Mouse (Mus musculus) layer of hippocampus, adult 9-11 months (tissue): Measurements from ENCODE around the gene Pdf.
A peak's percentile ranks its signal among the peaks of the same experiment; 100 is the strongest.

ENCODE experiments used
- DNase-seq: peaks from one replicate; pipeline ENCODE4 v3.0.0; 2022

Pdf gene

DNA sequence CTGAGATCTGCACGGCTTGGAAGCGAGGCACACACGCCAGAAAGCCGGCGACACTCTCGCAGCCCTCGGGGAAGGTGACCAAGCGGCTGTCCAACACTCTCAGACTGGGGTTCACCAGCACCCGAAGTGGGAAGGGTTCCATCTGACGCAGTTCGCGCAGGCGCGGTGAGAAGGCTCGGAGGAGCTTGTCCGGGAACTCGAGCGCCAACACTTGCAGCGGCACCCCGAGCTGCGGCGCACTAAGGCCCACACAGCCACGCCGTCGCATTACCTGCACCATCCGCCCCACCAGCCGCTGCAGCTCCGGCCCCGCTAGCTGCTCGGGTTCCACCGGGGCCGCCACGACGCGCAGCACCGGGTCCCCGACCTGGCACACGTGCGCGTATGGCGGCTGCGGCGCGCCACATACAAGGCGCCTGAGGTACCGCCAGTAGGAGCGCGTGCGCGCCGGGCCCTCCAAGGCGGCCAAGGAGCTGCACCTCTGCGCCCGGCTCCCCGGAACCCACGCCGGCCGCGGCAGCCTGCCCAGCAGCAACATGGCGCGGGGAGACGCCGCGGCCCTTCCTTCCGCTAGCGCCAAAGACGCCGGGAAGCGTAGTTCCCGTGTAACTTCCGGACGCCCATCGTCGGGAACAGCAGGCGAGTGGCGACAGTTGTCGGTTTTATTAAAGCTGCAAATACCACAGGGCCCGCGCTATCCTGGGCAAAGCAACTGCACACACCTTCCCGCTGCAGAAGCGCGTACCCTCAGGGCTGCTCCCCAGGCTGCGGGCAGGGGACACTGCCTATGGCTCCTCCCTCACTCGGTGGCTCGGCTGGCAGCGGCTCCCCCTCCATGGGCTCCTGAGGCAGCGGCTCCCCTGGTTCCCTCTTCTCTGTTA lies at the start of gene Pdf:
Gene Pdf (minus strand): TSS at position 554 of the 881 bp plus-strand sequence.
- peak; percentile 85 for DNase-seq

DNA sequence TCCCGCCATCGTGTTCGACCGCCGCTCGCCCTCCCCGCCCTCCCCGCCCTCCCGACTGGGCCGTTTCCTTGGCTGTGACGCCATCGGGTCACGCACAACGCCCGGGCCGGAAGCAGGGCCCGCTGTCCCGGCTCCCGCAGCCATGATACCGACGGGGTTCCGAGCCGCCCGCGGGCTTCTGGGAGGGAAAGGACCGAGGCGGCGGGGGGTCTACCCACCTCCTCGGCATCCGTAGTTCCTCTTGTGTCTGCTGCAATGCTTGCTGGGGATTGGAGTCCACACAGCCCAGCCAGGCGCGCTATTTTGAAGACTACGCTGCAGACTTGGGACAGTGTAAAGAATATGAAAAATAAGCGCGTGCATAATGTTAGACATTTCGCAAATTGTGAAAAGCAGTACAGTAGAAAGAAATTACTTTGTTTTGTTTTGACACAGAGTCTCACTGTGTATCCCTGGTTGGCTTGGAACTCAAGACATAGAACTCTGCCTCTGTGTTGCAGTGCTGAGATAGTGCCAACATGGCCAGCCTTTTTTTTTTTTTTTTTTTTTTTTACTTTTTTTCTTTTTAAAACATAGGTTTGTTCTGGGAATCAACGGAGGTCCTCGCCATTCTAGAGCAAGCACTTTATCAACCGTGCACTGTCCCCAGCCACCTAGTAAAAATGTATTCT lies 48.1 kb upstream of the Pdf start, which contains the start of gene Terf2:
Gene Terf2 (minus strand): TSS at position 182 of the 671 bp plus-strand sequence.
- DNase-seq = peak; percentile 96

DNA sequence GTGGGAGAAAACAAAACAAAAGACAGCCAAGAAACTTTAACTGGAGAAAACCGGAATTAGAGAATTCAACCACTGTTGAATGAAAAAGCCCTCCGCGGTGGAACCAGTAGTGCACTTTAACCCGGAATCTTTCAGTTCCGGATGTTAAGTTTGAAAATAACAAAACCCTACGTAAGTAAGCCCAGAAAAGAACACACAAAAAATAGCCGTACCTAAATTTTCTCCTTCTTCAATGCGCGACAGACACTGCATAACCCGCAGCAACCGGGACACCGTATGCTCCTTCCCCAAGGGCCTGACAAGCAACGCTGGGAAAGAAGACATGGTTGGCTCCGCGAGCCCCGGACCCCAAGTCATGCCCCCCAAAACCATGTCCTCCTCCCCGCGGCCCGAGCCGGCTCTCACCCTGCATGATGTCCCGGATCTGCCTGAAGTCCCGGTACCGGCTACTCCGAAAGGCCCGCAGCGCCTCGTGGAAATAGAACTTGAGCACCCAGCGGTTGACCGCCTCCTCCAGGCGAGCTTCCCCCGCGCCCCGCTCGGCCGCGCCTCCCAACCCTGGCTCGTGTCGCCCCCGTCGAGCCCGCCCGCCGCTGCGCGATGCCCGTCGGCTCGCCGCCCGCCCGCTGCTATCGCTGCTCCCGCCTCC lies 47.4 kb upstream of the Pdf start:
- no peak for DNase-seq

DNA sequence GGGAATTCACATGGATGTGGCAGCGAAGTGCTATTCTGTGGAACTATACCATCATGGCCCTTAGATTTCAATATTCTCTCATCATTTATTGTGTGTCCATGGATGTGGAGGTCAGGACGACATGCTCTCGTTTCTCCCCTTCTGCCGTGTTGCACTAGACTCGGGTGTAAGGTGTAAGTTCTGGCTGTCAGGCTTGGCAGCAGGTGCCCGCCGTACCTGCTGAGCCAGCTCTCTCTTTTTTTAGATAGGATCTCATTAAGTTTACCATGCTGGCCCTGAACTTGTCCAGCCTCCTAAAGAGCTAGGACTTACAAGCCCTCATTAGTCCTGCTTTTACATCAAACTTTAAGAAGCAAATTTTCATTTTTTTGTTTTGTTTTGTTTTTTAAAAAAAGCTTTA lies 42.1 kb upstream of the Pdf start:
- DNase-seq = no peak

DNA sequence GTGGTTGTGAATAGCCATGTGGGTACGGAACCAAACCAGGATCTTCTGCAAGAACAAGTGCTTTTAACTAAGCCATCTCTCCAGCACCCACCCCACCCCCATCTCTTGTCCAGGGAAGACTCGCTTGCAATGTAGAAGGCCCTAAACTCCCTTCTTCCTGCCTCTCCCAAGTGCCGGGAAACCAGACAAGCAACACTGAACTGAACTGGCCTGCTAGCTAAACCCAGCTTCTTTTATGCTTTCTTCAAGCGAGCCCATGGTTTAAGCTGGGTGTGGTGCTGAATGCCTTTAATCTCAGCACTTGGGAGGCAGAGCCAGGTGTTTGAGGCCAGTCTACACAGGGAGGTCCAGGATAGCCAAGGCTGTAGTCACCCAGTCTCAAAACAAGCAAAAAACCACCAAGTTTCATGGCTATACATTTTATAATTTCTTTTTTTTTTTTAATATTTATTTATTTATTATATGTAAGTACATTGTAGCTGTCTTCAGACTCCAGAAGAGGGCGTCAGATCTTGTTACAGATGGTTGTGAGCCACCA lies 40.2 kb upstream of the Pdf start:
- DNase-seq = no peak

GRCm38 (mm10) chr8:107086018-107086417 lies 37.6 kb upstream of the Pdf start:
- DNase-seq = no peak

DNA sequence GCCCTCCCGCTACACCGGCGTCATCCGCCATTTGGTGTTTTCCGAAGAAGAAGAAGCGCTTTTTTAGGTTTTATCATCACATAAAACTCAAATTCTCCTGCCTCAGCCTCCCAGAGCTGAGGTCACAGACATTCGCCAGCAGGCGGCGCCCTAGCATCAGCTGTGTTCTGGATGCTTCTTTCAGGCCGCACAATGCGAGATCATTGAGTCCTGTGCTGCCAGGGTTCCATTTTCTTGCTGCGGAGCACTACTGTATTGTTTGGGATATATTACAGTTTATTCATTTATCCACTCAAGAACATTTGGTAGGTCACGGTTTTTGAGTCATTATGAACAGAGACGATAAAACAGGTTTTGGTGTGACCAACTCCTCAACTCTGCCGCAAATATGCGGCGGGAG lies 36.9 kb upstream of the Pdf start:
- no peak for DNase-seq

GRCm38 (mm10) chr8:107076239-107076888 lies 27.9 kb upstream of the Pdf start:
- DNase-seq = no peak

DNA sequence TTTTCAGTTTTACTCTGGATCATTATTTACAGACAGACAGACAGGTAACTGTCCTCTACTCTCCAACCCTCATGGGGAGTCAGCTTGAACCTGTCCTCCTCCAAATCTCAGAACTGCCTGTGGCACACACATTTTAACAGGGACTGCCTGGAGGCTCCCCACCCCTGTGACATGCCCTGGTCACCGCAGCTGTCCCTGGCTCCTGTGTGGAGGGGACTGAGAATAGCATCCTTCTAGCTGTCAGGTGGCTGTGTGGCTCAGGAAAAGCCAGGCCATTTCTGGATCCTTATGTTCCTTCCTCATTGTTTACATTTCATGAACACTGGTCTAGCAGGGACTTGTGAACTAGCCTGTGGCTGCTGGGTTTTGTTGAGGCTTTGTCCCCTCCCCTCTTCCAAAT lies 25.7 kb upstream of the Pdf start:
- no peak for DNase-seq

DNA sequence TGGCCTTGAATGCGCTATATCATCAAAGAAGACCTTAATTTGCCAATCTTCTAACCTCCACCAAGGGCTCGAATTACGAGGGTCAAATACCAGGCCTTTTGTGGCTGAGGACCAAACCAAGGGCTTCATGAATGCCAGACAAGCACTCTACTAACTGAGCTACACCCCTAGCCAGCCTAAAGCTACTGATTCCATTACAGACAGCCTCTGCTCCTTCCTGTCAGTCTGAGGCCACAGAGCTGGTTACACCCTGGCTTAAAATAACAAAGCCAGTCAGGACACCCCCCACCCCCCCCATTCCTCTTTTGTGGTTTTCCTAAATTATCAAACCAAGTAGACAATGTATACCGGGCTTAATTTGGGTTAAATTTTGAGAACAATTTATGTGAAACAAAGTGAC lies 25.3 kb upstream of the Pdf start:
- DNase-seq = no peak

DNA sequence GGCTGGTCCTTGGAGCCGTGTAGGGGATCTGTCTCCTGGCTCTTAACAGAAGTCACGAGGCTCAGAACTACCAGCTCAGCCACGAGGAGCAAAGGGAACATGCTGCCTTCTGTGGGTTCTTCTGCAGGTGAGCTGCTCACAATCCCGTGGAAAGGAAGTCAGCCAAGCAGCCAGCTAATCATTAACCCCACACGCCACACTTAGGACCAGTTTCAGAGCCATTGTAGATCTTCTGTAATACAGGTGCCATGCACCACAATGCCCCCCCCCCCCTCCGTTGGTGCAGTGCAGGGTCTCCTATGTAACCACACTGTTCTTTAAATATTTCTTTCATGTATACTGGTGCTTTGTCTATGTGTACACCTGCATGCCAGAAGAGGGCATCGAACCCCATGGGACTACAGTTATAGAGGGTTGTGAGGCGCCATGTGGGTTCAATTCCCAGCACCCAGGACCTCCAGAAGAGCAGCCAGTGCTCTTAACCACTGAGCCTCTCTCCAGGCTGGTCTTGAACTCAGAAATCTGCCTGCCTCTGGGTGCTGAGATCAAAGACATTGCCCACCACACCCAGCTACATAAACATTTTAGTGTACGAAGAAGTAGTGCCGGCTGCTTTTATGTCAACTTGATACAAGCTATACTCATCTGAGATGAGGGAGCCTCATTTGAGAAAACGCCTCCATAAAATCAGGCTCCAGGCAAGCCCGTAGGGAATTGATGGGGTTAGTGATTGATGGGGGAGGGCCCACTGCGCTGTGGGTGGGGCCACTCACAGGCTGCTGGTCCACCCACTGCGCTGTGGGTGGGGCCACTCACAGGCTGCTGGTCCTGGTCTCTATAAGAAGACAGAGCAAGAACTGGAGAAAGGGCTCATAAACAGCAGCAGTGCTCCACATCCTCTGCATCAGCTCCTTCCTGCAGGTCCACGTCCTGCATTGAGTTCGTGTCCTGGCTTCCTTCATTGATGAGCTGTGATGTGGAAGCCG lies 17.4 kb upstream of the Pdf start, which contains the start of gene Tmed6:
Gene Tmed6 (minus strand): TSS at position 134 of the 986 bp plus-strand sequence.
- no peak for DNase-seq

DNA sequence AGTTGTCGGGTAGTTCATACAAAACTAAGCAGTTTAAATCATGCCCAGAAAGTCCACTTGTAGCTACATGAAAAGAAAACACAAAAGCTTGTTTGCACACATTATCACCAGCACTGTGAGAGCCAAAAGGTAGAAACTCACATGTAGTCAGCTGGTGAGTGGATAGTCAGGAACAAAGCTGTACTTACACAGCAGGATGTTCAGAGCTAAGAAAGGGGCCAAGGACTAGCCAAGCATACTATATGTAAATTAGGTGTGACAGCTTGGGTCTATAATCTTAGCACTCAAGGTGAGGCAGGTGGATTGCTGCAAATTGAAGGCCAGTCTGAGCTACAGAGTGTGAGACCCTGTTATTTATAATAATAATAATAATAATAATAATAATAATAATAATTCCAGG lies 14.2 kb upstream of the Pdf start:
- DNase-seq = no peak

GRCm38 (mm10) chr8:107056973-107057369 lies 8.6 kb upstream of the Pdf start:
- peak; percentile 51 for DNase-seq

DNA sequence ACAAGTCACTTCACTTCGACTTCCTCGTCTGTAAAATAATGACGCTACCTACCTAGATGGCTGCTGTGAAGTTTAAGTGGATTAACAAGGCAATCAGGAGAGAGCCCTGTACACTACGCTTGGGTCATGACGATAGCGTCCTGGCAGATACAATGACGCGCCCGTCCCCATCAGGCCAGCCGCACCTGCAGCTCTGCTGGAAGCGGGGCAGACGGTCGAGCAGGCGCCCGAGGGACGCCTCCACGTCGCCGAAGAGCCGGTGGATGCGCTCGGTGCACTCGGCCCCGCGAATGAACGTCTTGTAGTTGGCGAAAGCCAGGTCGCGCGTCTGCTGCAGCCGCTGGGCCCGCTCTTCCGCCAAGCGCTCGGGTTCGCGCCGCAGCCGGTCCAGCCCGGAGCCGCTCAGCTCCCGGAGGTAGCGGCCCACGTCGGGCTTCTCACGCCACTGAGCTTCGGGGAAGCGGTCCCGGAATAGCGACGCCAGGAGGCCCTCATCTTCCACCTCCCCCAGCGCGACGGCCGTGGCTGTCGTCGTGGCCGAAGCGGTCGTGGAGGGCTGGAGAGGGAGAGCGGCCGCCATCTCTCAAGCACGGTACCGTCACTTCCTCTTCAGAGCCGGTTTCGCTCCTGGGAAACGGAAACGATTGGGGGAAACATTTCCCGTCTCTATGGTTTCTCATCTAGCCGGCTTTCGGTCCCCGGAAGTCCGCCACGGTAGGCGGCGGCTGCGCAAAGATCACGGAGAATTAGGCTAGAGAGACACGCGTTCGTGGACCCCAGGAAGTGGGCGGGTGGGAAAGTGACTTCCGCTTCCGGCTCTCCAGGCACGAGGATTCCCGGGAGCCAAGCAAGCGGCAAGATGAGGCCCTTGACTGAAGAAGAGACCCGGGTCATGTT lies 7.9 kb upstream of the Pdf start, which contains the start of the genes Cog8 and Nip7:
Gene Cog8 (minus strand): TSS at position 614 of the 897 bp plus-strand sequence.
Gene Nip7 (plus strand): TSS at position 802 of the 897 bp plus-strand sequence.
- peak; percentile 98 for DNase-seq

DNA sequence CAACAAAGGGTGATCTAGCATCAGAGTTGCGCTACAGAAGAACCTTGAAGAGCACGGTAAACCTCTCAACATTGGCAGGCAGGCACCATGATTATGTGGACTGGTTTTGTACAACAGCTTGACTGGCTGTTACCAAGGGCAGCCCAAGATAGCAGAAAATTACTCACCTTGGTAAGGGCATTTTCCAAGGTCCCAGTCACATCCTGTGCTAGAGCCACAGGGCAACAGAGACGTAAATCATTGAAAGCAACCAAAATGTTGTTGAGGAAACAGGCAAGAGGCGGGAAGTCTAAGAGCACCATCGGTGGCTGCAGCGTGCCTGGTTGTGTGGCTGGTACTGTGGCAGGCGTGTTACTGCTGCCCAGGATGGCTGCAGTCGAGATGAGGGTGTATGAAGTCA lies 3.6 kb upstream of the Pdf start:
- DNase-seq = no peak

GRCm38 (mm10) chr8:107049480-107049879 lies 1.1 kb upstream of the Pdf start:
- no peak for DNase-seq

DNA sequence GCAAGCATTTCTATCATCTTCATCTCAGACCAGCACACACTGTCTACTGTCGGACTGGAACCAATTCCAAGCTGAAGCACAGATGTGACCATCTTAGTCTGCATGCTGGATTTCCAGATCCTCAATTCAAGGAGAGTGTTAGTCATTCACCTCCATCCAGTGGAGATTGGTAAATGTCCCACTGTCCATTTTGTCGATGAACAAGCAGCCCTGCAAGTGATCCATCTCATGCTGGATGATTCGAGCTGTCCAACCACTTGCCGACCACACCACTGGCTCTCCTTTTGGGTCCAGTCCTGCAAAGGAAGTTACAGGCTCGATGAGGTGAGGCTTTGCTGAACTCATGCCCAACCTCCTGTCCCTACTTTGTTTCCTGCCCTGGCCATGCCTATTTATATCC lies 1.4 kb downstream of the Pdf start:
- no peak for DNase-seq

DNA sequence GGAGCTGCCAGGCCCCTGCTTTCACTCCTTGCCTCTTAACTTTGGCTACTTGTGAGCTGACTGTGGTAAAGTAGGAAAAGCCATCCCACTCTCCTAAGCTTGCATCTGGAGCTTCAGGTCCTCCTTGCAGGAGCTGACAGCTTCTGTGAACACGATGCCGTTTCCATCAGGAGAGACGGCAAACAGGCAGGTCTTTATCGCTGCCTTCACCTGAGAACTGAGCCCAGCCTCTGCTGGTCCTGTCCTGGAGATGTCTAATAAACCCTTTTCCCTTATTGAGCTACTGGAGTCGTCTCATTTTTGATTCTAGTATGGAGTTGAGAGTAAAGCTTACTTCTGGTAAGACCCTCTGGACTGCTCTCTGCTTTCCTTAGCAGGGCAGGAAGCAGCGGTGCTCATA lies 2.9 kb downstream of the Pdf start:
- no peak for DNase-seq

- DNase-seq = no peak
Observed at GRCm38 (mm10) chr8:107040632-107041031, 7.8 kb downstream of the Pdf start.

GRCm38 (mm10) chr8:107036626-107037025 lies 11.8 kb downstream of the Pdf start:
- DNase-seq = no peak
